Mouse (Mus musculus): ENCODE data around the gene Nlrx1.

Gene Nlrx1

DNA sequence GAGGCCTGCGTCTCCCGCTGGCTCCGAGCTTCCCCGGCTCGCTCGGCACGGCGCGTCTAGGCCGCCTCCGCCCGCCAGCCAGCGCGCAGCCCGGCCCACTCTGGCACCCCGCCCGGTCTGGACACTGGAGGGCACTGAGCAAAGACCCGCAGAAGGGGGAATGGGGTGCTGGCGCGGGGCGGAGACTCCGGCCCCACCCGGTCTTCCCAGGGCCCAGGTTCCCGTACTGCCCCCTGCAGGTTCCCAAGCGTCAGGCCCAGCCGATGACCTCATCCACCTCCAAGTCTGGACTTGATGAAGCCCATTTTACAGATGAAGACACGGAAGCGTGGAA, 405 bp downstream of the Nlrx1 start:
- DNase-seq = peak; percentile 99

GRCm38 (mm10) chr9:44267319-44268026, 926 bp downstream of the Nlrx1 start:
- peak; percentile 93 for DNase-seq

DNA sequence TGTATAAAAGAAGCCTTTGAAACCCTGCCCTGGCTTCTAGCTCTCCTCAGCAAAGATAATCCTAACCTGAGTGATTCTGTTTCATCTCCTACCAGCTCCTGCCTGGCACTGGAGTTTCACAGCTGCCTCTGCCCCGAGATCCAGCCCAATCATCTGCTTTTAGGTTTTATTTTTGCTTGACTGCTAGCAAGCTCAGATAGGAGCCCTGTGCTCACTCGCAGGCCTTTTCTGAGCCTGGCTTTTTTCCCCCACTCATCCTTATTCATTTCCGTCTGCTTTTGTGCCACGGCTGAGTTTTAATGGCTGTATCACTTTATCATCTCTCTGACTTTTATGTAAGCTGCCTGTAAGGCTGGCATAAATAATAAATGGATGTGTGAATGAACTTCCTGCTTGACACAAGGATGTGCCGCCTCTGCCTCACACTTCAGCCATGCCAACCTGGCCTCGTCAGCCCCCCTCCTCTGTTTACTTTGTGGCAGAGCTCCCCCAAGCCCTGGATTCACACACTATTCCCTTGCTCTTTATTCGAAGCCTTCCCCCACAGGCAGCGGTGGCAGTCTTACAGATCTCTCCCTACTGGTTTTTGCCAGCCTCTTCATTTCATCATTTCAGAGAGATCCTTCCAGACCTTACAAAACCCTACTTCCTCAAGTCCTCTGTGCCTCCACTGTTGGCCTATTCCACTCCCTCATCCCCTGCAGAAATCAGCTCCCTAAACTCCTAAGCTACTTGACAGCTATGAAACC, 1.7 kb downstream of the Nlrx1 start:
- peak; percentile 89 for DNase-seq

- no peak for DNase-seq
Observed at GRCm38 (mm10) chr9:44261388-44261787, 7.0 kb downstream of the Nlrx1 start.

- DNase-seq = no peak
Observed at GRCm38 (mm10) chr9:44259014-44259413, 9.4 kb downstream of the Nlrx1 start.

DNA sequence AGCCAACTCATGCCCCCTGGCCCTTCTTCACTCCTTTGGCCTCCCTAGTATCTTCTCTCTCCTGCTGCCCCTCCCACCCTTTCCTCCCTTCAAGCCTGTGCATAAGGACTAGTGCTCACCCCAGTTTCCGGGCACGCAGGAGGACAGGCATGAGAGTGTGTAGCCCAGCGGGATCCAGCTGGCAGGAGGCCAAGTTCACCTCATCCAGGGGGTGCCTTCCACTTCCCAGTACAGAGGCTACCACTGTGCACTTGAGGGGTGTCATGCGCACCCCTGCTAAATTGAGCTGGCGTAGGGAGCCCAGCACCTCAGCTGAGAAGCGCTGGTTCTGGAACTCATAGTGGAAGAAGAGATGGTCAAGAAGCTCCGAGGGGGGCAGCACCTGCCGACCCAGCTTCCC, 12.2 kb downstream of the Nlrx1 start:
- no peak for DNase-seq

GRCm38 (mm10) chr9:44255136-44255521, 13.3 kb downstream of the Nlrx1 start:
- DNase-seq = no peak

DNA sequence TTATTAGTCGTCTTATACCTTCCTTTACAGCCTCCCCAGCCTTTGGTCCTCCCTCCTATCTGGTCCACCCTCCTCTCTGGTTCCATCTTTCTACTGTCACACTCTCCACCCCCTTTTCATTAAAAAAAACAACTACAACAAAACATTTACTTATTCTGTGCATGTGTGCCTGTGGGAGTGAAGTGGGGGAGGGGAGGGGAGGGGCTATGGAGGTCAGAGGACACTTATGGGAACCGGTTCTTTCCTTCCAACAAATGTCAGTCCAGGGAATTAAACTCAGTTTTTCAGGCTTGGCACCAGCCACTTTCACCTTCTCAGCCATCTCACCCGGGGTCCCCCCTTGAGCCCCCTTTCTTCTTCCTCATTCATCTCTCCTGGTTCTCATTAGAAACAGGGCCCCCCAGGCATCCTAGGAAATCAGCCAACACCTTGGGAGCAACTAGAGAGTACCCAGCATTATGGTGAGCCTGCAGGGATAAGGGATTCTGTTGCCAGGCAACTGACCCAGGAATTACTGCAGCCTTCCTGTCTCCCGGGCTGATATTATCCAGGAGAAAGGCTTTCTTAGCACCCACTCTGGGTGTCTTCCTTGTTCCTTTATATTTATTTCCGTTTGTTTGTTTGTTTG, 13.8 kb downstream of the Nlrx1 start:
- DNase-seq = no peak

GRCm38 (mm10) chr9:44253441-44253840, 15.0 kb downstream of the Nlrx1 start:
- DNase-seq = no peak

DNA sequence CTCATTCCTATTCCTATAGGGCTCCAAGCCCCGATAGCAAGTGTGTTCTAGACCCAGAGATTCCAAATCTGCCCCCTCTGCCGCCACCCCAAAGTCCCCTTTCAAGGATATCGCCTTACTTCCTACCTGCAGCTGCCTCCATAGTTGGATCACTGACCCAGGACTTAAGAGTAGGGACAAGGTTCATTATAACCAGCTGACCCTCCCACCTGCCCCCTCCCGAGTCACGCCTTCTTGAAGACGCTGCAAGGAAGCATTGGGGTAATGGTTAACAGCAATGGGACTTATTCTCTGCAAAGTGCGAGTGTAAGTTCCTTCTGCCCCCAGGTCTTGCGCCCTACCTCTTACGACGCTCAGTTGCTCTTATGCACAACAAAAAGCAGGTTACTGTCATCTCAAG, 17.1 kb downstream of the Nlrx1 start, which contains the start of gene Pdzd3:
Gene Pdzd3, minus strand, starts transcription at position 158 of the 400 bp plus-strand sequence.
- DNase-seq = no peak

GRCm38 (mm10) chr9:44250445-44250844, 18.0 kb downstream of the Nlrx1 start:
- DNase-seq = no peak

DNA sequence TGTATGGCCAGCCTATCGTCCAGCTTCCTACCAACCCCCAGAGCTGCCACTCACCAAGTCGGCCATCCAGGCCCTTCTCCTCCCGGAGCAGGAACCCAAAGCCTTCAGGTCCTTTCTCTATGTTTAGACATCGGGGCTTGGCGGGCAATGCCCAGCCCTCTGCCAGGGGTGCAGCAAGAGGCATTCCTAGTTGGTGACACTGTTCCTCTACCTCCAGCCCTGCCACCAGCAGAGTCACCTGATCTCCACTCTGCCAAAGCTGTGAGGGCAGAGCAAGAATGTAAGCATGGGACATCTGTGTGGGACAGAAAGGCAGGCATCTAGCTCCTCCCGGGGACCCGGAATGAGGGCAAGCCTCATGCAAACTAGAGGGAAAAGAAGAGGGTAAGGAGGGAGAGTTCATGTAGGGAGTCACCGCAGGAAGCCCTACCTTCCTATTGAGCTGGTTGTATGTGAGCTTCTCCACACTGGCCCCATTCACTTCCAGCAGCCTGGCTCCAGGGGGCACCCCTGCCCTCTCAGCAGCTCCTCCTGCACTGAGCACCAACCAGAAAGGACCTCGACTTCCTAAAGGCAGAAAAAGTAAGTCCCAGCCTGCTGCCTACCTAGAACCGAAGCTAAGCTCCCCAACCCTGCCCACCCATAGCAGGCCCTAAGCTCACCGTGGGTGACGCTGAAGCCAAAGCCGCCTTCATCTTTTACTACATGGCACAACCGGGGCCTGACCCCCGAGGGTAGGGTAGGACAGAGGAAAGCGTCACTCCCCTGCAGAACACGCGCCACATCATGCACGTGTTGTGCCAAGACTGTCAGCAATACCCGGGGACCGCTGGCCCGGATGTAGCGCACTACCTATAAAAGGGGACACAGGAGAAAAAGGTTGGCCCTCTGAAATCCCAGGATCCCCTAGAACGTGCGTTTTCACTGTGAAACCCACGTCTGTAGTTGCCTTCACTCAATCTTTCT, 18.9 kb downstream of the Nlrx1 start:
- peak; percentile 96 for DNase-seq

DNA sequence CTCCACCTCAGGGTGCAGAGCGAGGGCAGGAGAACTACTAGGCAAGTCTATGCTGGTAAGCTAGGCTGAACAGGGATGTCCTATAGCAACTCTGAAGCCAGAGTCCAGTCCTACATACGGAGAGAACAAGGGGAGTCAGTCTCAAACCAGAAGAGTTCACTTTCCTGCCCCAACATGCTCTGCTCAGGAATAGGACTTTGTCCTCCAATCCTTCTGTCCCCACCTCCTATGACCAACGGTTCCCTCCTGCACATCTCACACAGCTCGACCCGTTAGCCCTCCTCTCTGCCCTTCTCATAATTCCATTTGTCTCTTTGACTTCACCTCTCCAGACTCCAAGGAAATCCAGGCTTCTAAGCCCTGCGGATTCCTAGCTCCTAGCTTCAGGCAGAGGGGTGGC, 20.5 kb downstream of the Nlrx1 start:
- DNase-seq = no peak

GRCm38 (mm10) chr9:44243621-44244020, 24.8 kb downstream of the Nlrx1 start:
- no peak for DNase-seq

DNA sequence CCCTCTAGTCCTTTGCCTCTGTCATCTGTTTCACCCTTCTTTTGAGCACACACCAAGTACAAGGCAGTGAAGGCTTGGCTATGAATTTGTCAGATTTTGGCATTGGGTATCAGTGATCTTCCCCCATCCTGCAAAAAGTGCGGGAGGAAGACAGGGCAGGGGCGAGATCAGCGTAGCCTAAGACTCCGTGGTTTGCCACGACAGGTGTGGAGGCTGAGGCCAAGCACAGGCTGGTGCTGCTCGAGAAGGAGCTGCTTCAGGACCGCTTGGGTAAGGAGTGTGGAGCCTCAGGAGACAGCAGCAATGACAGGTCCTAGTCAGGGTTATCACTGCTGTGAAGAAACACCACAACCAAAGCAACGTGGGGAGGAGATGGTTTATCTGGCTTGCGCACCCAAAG, 27.0 kb downstream of the Nlrx1 start:
- no peak for DNase-seq

DNA sequence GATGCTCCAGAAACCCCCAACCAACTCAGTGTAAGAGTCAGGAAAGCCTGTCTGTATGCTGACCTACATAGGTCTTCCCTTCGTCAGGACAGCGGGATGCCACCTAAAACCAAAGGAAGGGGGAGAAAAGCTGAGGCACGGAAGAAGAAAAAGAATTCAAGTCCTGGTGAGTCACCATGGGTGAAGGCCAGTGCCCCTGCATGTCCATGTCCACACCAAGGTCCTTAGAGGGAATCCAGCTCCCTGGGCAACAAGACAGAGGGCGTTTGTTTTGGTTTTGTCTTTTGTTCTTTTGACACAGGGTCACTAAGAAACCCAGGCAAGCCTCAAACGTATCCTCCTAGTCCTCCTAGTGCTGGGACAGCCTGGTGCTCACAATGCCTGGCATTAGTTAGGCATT, 27.5 kb downstream of the Nlrx1 start:
- no peak for DNase-seq

GRCm38 (mm10) chr9:44240399-44240798, 28.0 kb downstream of the Nlrx1 start, which contains the start of gene Ccdc153:
TSS of gene Ccdc153 (plus strand) at chr9:44240676.
- DNase-seq = no peak

- DNase-seq = no peak
Observed at GRCm38 (mm10) chr9:44239447-44239846, 29.0 kb downstream of the Nlrx1 start.

- no peak for DNase-seq
Observed at GRCm38 (mm10) chr9:44238501-44239190, 29.8 kb downstream of the Nlrx1 start.

DNA sequence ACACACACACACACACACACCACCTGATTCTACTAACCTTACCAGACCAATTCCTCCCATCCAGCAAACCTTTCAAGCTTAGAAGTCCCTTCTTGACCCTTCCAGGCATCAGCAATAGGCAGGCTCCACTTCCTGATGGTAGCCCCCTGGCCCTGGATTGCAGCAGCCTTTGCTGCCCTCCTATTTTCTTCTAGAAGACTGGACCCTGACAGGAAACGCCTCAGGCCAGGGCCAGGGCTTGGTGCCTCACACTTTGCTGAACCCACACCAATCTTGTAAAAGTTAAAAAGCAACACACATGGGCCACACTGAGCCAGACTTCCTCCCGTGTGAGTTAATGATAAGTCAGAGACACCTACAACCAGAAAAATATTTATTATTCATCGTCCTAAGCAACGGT, 31.3 kb downstream of the Nlrx1 start:
- DNase-seq = no peak

- peak; percentile 91 for DNase-seq
Observed at GRCm38 (mm10) chr9:44236601-44237000, 31.8 kb downstream of the Nlrx1 start.
